Mouse (Mus musculus): ENCODE measurements around the gene Dlg3. TPM values are rescaled to one million over a fixed set of nuclear protein-coding genes. Genes with fewer than 3 reads are reported as not detected.
A peak's percentile ranks its signal among the peaks of the same experiment; 100 is the strongest.

Gene Dlg3
- polyA plus RNA-seq (2015; fragmentation: Nextera tagmentation; extraction: Ambion mirVana), result 2.7 and 4.0 TPM in 2 replicates

- Histone ChIP-seq H3K27ac (no peak within 1 kb of the TSS), H3K27me3 (peaks cover 19% of the 10 kb centered on the region), H3K4me3 (peak within 1 kb of the TSS; percentile 35), H3K9me3 (no peaks in the 10 kb centered on the region), H3K9ac (no peak within 1 kb of the TSS), H3K4me1 (peaks cover 6% of the 10 kb centered on the region), H3K4me2 (peak within 1 kb of the TSS; percentile 68), H3K36me3 (no peaks in the 10 kb centered on the region)
- 0 out of 2 replicates have a peak, but pooled peaks have one; percentile 14 for ATAC-seq (ENCODE audit: borderline replicate concordance, extremely low read depth, low FRiP score, low TSS enrichment)
- WGBS, result 23% methylated on average over 25 of the region's 26 CpGs
Observed at GRCm38 (mm10) chrX:100767181-100767884, at the start of gene Dlg3. Gene Dlg3, plus strand, starts transcription at chrX:100767722.

GRCm38 (mm10) chrX:100728947-100729346 is 38.6 kb upstream of the Dlg3 start:
- Histone ChIP-seq H3K27ac (no peak overlapping the region), H3K4me3 (no peak overlapping the region), H3K27me3 (0 out of 2 replicates have a peak, but pooled peaks cover 4% of the 10 kb centered on the region), H3K9ac (no peak overlapping the region), H3K4me2 (no peak overlapping the region), H3K4me1 (0 out of 2 replicates have a peak, but pooled peaks cover 4% of the 10 kb centered on the region), H3K9me3 (no peaks in the 10 kb centered on the region), H3K36me3 (peaks cover 13% of the 10 kb centered on the region; the same call in 1 of the 2 replicates)
- 35% methylated on average over 1 of the region's 1 CpGs for WGBS
- ATAC-seq (ENCODE audit: borderline replicate concordance, extremely low read depth, low FRiP score, low TSS enrichment), result peak; percentile 41; the same call in 1 of the 2 replicates

GRCm38 (mm10) chrX:100729665-100730188 is 37.8 kb upstream of the Dlg3 start, which contains the start of gene Gdpd2:
Gene Gdpd2, plus strand, starts transcription at chrX:100729873.
- H3K9ac ChIP-seq, result no peak within 1 kb of the TSS
- peak within 1 kb of the TSS; percentile 24; the same call in 1 of the 2 replicates for H3K4me2 ChIP-seq
- H3K36me3 ChIP-seq, result peaks cover 13% of the 10 kb centered on the region; the same call in 1 of the 2 replicates
- 0 out of 2 replicates have a peak, but pooled peaks cover 4% of the 10 kb centered on the region for H3K4me1 ChIP-seq
- no peak within 1 kb of the TSS for H3K4me3 ChIP-seq
- WGBS, result 12% methylated on average over 8 of the region's 8 CpGs
- peak; percentile 70; the same call in 1 of the 2 replicates for ATAC-seq (ENCODE audit: borderline replicate concordance, extremely low read depth, low FRiP score, low TSS enrichment)
- peaks cover 4% of the 10 kb centered on the region; the same call in 1 of the 2 replicates for H3K27me3 ChIP-seq
- H3K9me3 ChIP-seq, result no peaks in the 10 kb centered on the region
- no peak within 1 kb of the TSS for H3K27ac ChIP-seq

GRCm38 (mm10) chrX:100730266-100730665 is 37.3 kb upstream of the Dlg3 start:
- 22% methylated on average over 8 of the region's 8 CpGs for WGBS
- no peak overlapping the region for H3K27ac ChIP-seq
- H3K9ac ChIP-seq, result no peak overlapping the region
- no peak overlapping the region for H3K4me3 ChIP-seq
- peak overlapping the region; percentile 24; the same call in 1 of the 2 replicates for H3K4me2 ChIP-seq
- H3K36me3 ChIP-seq, result peaks cover 7% of the 10 kb centered on the region; the same call in 1 of the 2 replicates
- H3K9me3 ChIP-seq, result no peaks in the 10 kb centered on the region
- H3K4me1 ChIP-seq, result 0 out of 2 replicates have a peak, but pooled peaks cover 4% of the 10 kb centered on the region
- H3K27me3 ChIP-seq, result peaks cover 4% of the 10 kb centered on the region; the same call in 1 of the 2 replicates
- no peak; the same call in 1 of the 2 replicates for ATAC-seq (ENCODE audit: borderline replicate concordance, extremely low read depth, low FRiP score, low TSS enrichment)

DNA sequence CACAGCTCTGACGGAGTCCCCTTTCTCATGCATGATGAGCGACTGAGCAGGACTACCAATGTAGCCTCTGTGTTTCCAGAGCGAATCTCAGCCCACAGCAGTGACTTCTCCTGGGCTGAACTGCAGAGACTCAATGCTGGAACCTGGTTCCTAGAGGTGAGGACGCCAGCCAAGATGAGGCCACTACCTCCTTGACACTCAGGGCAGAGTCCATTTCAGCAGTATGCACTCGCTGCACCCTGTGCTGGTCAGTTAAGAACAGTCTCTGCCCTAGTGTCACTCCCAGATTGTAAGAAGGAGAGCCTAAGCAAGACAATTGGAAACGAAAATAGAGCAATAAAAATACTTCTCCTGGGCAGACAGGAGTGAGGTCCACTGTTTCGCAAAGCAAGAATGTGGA is 33.2 kb upstream of the Dlg3 start:
- no peaks in the 10 kb centered on the region for H3K36me3 ChIP-seq
- H3K4me1 ChIP-seq, result 0 out of 2 replicates have a peak, but pooled peaks cover 4% of the 10 kb centered on the region
- peaks cover 17% of the 10 kb centered on the region for H3K27me3 ChIP-seq
- 66% methylated on average over 7 of the region's 7 CpGs for WGBS
- ATAC-seq (ENCODE audit: borderline replicate concordance, extremely low read depth, low FRiP score, low TSS enrichment), result no peak
- no peaks in the 10 kb centered on the region for H3K9me3 ChIP-seq
- H3K9ac ChIP-seq, result no peak overlapping the region
- no peak overlapping the region for H3K4me2 ChIP-seq
- H3K4me3 ChIP-seq, result no peak overlapping the region
- no peak overlapping the region for H3K27ac ChIP-seq

- H3K4me3 ChIP-seq, result peak overlapping the region; percentile 25
- H3K36me3 ChIP-seq, result no peaks in the 10 kb centered on the region
- H3K27ac ChIP-seq, result no peak overlapping the region
- peaks cover 14% of the 10 kb centered on the region for H3K27me3 ChIP-seq
- peak overlapping the region; percentile 52 for H3K4me2 ChIP-seq
- H3K9ac ChIP-seq, result no peak overlapping the region
- no peaks in the 10 kb centered on the region for H3K9me3 ChIP-seq
- no peak for ATAC-seq (ENCODE audit: borderline replicate concordance, extremely low read depth, low FRiP score, low TSS enrichment)
- no peaks in the 10 kb centered on the region for H3K4me1 ChIP-seq
- 18% methylated on average over 14 of the region's 14 CpGs for WGBS
Observed at GRCm38 (mm10) chrX:100738918-100739317, 28.6 kb upstream of the Dlg3 start.

- Histone ChIP-seq H3K27ac (no peak overlapping the region), H3K27me3 (peaks cover 14% of the 10 kb centered on the region), H3K4me2 (peak overlapping the region; percentile 52), H3K4me3 (peak overlapping the region; percentile 25), H3K36me3 (no peaks in the 10 kb centered on the region), H3K4me1 (no peaks in the 10 kb centered on the region), H3K9me3 (no peaks in the 10 kb centered on the region), H3K9ac (no peak overlapping the region)
- 32% methylated on average over 10 of the region's 10 CpGs for WGBS
- ATAC-seq (ENCODE audit: borderline replicate concordance, extremely low read depth, low FRiP score, low TSS enrichment), result no peak
Observed at GRCm38 (mm10) chrX:100739443-100739842, 28.1 kb upstream of the Dlg3 start.

GRCm38 (mm10) chrX:100740785-100741184 is 26.7 kb upstream of the Dlg3 start:
- Histone ChIP-seq H3K27ac (no peak overlapping the region), H3K4me2 (no peak overlapping the region), H3K27me3 (peaks cover 14% of the 10 kb centered on the region), H3K36me3 (no peaks in the 10 kb centered on the region), H3K9ac (no peak overlapping the region), H3K4me3 (no peak overlapping the region), H3K4me1 (no peaks in the 10 kb centered on the region), H3K9me3 (no peaks in the 10 kb centered on the region)
- no peak for ATAC-seq (ENCODE audit: borderline replicate concordance, extremely low read depth, low FRiP score, low TSS enrichment)
- 58% methylated on average over 6 of the region's 6 CpGs for WGBS

DNA sequence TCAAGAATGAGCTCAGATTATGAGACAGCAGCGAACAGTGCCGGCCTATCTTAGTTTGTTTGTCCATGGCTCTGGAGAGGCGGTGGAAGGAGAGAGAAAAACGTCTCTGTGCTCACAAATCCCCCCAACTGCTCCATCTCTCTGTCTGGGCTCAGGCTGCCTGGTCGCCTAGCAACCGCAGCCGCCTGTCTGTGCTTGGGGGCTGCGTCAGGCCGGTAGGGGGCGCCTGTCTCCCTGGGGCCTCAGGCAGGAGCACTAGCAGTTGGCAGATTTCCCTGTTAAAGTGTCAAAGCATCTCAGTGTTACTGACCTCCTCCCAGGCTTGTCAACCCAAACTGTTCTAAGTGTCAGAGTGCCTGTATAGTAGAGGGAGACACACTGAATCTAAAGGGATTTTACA is 25.6 kb upstream of the Dlg3 start:
- no peak overlapping the region for H3K4me2 ChIP-seq
- no peak overlapping the region for H3K4me3 ChIP-seq
- no peak overlapping the region for H3K27ac ChIP-seq
- no peak for ATAC-seq (ENCODE audit: borderline replicate concordance, extremely low read depth, low FRiP score, low TSS enrichment)
- no peaks in the 10 kb centered on the region for H3K4me1 ChIP-seq
- H3K36me3 ChIP-seq, result no peaks in the 10 kb centered on the region
- H3K27me3 ChIP-seq, result peaks cover 14% of the 10 kb centered on the region
- 16% methylated on average over 10 of the region's 10 CpGs for WGBS
- no peak overlapping the region for H3K9ac ChIP-seq
- H3K9me3 ChIP-seq, result no peaks in the 10 kb centered on the region

DNA sequence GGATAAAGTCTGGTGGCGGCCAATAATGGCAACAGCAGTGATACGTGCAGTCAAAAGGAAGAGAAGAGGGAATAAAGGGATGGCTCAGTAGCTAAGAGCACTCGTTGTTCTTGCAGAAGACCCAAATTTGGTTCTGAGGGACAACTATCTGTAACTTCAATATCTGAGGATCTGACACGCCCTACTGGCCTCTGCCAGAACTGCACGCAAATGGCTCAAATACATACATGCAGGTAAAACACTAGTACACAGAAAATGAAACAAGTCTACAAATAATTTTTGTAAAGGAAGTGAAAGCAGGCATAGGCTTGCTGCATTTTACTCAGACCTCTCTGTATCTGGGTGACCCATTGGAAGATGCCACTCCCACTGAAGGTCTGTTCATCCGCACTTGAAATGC is 1.7 kb upstream of the Dlg3 start:
- H3K4me2 ChIP-seq, result no peak overlapping the region
- peaks cover 6% of the 10 kb centered on the region for H3K4me1 ChIP-seq
- no peak overlapping the region for H3K9ac ChIP-seq
- H3K4me3 ChIP-seq, result no peak overlapping the region
- 82% methylated on average over 6 of the region's 6 CpGs for WGBS
- H3K27me3 ChIP-seq, result peaks cover 19% of the 10 kb centered on the region
- no peaks in the 10 kb centered on the region for H3K36me3 ChIP-seq
- no peaks in the 10 kb centered on the region for H3K9me3 ChIP-seq
- no peak for ATAC-seq (ENCODE audit: borderline replicate concordance, extremely low read depth, low FRiP score, low TSS enrichment)
- H3K27ac ChIP-seq, result no peak overlapping the region

DNA sequence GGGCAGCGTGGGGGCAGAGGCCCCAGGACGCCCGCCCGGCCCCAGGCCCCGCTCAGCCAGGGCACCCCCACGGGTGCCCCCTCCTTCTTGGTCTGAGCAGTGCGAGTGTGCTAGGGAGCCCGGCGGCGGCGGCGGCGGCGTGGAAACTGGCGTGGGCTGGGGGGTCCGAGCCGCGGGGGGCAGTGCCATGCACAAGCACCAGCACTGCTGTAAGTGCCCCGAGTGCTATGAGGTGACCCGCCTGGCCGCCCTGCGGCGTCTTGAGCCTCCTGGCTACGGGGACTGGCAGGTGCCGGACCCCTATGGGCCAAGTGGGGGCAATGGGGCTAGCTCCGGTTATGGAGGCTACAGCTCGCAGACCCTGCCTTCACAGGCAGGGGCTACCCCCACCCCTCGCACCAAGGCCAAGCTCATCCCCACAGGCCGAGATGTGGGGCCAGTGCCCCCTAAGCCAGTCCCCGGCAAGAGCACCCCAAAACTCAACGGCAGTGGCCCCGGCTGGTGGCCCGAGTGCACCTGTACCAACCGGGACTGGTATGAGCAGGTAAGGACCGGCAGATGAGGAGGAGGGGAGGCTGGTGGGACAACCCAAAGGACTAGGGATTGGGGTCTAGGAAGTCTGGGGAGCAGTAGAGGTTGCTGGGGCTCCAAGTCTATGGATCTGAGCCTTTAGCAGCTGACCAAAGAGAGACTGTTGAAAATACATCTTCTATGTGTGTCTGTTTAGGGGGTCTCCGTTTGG is 534 bp downstream of the Dlg3 start:
- no peaks in the 10 kb centered on the region for H3K36me3 ChIP-seq
- H3K4me1 ChIP-seq, result peaks cover 6% of the 10 kb centered on the region
- peaks cover 19% of the 10 kb centered on the region for H3K27me3 ChIP-seq
- H3K9ac ChIP-seq, result no peak overlapping the region
- ATAC-seq (ENCODE audit: borderline replicate concordance, extremely low read depth, low FRiP score, low TSS enrichment), result peak; percentile 27; the same call in 1 of the 2 replicates
- 30% methylated on average over 24 of the region's 36 CpGs for WGBS
- peak overlapping the region; percentile 35 for H3K4me3 ChIP-seq
- H3K9me3 ChIP-seq, result no peaks in the 10 kb centered on the region
- peak overlapping the region; percentile 68 for H3K4me2 ChIP-seq
- no peak overlapping the region for H3K27ac ChIP-seq
